Mouse (Mus musculus): ENCODE results near the gene Prn. TPM values are rescaled to one million over a fixed set of nuclear protein-coding genes. Genes with fewer than 3 reads are reported as not detected.

Gene Prn
- polyA plus RNA-seq, 1 experiment from 2014 or later, result not detected

DNA sequence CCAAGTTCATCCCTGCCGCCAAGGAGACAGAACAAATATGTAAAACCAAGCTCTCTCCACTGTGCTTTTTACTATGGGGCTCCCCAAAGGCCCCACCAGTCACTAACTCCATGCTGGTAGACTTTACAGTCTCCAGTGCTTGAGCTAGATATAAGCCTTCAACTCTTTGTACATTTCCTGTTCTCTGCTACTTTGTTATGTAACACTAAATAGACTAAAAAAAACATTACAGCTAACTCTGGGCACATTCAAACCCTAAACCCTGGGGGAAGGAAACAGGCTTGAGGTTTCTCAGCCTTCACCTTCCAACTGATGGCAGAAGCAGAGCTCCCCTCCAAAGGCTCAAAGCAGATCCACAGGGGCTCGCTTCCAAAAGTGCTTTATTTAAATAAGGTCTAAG lies 82.7 kb downstream of the Prn start:
- no peak overlapping the region for H3K9ac ChIP-seq
- 81% methylated on average over 2 of the region's 2 CpGs for WGBS
- ATAC-seq (ENCODE audit: low FRiP score), result no peak
- no peaks in the 10 kb centered on the region for H3K9me3 ChIP-seq
- H3K4me1 ChIP-seq, result peaks cover 19% of the 10 kb centered on the region
- no peak overlapping the region for H3K4me2 ChIP-seq
- H3K36me3 ChIP-seq (replicated peaks), result peaks cover 30% of the 10 kb centered on the region
- no peak overlapping the region for H3K4me3 ChIP-seq (replicated peaks)
- H3K27ac ChIP-seq, result no peak overlapping the region
- no peaks in the 10 kb centered on the region for H3K27me3 ChIP-seq

DNA sequence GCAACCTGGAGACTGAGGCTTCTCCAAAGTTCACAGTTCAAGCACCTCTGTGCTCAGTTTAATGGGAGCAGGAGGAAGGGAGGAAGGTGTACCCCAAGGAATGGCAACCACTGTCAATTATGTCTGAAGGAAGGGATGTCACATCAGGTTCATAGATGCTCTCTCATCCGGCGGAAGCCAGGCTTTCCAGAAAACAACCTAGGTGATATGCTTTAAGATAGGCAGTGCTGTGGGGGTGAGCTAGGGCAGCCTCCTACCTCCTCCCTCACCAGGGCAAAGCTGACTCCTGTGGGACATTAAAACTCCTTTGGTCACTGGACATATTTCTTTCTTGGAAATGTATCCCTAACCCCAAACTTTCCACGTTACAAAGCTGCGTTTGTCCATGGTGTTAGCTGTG lies 83.4 kb downstream of the Prn start:
- ATAC-seq (ENCODE audit: low FRiP score), result no peak
- Histone ChIP-seq H3K27ac (0 out of 2 replicates have a peak overlapping the region, but pooled peaks have one; percentile 13), H3K36me3 (replicated peaks) (peaks cover 35% of the 10 kb centered on the region), H3K9ac (no peak overlapping the region), H3K4me1 (peaks cover 19% of the 10 kb centered on the region), H3K9me3 (no peaks in the 10 kb centered on the region), H3K27me3 (no peaks in the 10 kb centered on the region), H3K4me3 (replicated peaks) (no peak overlapping the region), H3K4me2 (peak overlapping the region; percentile 25)
- 69% methylated on average over 4 of the region's 4 CpGs for WGBS

DNA sequence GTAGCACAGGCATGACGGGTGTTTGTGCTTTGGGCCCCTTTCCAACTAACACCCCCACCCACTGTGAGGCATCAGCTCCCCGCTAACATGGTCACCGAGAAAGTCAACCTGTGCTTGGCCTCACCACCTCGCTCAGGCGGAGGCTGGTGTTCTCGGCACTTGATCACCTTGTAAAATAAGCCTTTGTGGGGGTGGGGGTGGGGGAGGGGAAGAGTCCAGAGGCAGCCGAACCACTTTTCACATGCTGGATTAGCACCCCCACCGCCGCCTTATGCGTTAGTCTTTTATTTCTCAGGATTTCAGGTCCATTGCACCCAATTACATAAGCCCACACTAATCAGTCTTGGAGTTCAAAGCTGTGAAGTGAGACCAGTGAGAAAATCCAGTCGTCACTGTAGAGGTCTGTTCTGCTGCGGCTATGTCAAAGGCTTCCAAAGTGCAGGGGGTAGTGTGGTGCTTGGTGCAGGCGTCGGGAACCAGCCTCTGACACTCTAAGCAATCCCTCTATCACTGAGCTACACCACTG lies 83.9 kb downstream of the Prn start:
- H3K4me2 ChIP-seq, result peak overlapping the region; percentile 25
- no peaks in the 10 kb centered on the region for H3K9me3 ChIP-seq
- no peak overlapping the region for H3K4me3 ChIP-seq (replicated peaks)
- H3K9ac ChIP-seq, result no peak overlapping the region
- WGBS, result 19% methylated on average over 14 of the region's 14 CpGs
- peak overlapping the region; percentile 36; the same call in 1 of the 2 replicates for H3K27ac ChIP-seq
- peaks cover 19% of the 10 kb centered on the region for H3K4me1 ChIP-seq
- no peaks in the 10 kb centered on the region for H3K27me3 ChIP-seq
- ATAC-seq (ENCODE audit: low FRiP score), result peak; percentile 79
- H3K36me3 ChIP-seq (replicated peaks), result peaks cover 40% of the 10 kb centered on the region

DNA sequence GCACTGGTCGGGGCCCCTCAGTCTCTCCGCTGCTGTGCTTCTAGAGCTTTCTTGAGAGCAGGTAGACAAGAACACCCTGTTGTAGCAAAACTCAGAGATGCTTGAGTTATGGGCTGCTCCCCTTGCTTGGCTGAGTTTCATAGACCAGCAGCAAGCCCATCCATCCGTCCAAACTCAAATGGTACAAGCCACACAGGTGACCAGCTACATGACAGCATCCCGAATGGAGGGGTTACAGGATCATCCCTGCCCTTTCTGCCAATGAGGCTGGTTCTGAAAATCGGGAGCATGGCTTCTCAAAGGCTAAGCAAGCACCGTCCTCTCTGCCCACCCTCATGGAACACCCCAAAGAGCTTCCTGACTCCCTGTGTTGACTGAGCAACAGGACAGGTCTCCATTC lies 85.2 kb downstream of the Prn start:
- Histone ChIP-seq H3K4me3 (replicated peaks) (no peak overlapping the region), H3K27me3 (no peaks in the 10 kb centered on the region), H3K27ac (no peak overlapping the region), H3K36me3 (replicated peaks) (peaks cover 48% of the 10 kb centered on the region), H3K4me1 (peaks cover 19% of the 10 kb centered on the region), H3K4me2 (no peak overlapping the region), H3K9ac (no peak overlapping the region), H3K9me3 (no peaks in the 10 kb centered on the region)
- 94% methylated on average over 6 of the region's 6 CpGs for WGBS
- ATAC-seq (ENCODE audit: low FRiP score), result no peak

DNA sequence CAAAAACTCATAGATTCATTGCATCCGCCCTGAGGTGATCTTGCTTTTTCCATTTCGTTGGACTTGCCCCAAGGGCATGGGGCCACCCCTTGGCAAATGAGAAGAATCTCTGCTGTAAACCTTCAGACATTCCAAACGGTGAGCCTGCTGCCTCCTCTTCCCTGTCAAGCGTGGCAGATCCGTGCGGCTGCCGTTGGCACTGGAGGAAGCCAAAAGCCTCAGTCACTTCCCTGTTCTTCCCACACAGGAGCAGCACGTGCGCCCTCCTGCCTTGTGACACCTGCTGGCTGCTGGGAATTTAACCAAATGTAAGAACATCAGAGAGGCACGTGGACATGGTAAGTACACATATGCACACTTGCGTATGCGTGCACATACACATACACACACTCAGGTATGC lies 86.0 kb downstream of the Prn start:
- H3K9me3 ChIP-seq, result no peaks in the 10 kb centered on the region
- no peak for ATAC-seq (ENCODE audit: low FRiP score)
- no peak overlapping the region for H3K4me3 ChIP-seq (replicated peaks)
- no peak overlapping the region for H3K27ac ChIP-seq
- no peak overlapping the region for H3K4me2 ChIP-seq
- no peaks in the 10 kb centered on the region for H3K27me3 ChIP-seq
- 94% methylated on average over 12 of the region's 12 CpGs for WGBS
- peaks cover 19% of the 10 kb centered on the region for H3K4me1 ChIP-seq
- H3K36me3 ChIP-seq (replicated peaks), result peaks cover 54% of the 10 kb centered on the region
- H3K9ac ChIP-seq, result no peak overlapping the region

DNA sequence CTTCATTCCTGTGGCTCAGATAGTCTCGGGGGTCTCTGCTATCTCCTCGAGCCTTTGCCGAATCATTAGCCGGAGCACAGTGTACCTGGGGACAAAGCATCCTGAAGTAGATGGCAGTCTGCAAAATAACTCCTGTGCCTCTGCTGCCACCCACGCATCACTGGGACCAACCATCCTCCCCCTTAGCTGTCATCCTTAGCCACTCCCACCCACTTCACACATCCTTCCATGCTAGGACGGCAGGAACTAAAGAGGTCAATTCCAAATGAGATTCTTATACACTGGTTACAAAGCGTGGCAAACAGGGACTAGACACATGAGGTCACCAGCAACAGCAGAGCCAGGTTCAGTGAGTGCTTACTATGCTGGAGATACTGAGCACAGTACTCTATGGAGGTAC lies 86.6 kb downstream of the Prn start:
- WGBS, result 91% methylated on average over 7 of the region's 7 CpGs
- H3K27ac ChIP-seq, result no peak overlapping the region
- H3K9me3 ChIP-seq, result no peaks in the 10 kb centered on the region
- no peak overlapping the region for H3K4me2 ChIP-seq
- H3K4me3 ChIP-seq (replicated peaks), result no peak overlapping the region
- peaks cover 19% of the 10 kb centered on the region for H3K4me1 ChIP-seq
- no peak overlapping the region for H3K9ac ChIP-seq
- ATAC-seq (ENCODE audit: low FRiP score), result no peak
- H3K36me3 ChIP-seq (replicated peaks), result peaks cover 57% of the 10 kb centered on the region
- H3K27me3 ChIP-seq, result no peaks in the 10 kb centered on the region

DNA sequence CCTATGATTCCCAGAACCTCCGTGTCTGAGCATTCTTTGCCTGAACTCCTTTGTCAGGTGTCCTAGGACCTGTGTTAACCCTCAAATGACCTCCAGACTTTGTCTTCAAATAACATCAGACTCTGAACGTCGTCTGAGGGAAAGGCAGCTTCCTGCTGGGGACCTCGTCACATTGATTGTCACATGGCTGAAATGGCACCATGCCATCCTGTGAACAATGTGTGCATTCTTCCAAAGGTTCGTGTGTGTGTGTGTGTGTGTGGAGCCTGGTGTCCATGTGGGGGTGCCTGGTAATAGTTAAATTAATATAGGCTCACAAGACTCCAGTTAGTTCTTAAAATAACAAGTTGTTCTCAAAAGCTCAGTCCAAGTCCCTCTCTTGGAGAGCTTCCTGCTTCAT lies 87.6 kb downstream of the Prn start:
- WGBS, result 33% methylated on average over 5 of the region's 5 CpGs
- H3K27ac ChIP-seq, result no peak overlapping the region
- ATAC-seq (ENCODE audit: low FRiP score), result no peak
- no peak overlapping the region for H3K9ac ChIP-seq
- H3K4me1 ChIP-seq, result peaks cover 19% of the 10 kb centered on the region
- no peak overlapping the region for H3K4me3 ChIP-seq (replicated peaks)
- H3K9me3 ChIP-seq, result no peaks in the 10 kb centered on the region
- H3K36me3 ChIP-seq (replicated peaks), result peaks cover 66% of the 10 kb centered on the region
- no peak overlapping the region for H3K4me2 ChIP-seq
- no peaks in the 10 kb centered on the region for H3K27me3 ChIP-seq

DNA sequence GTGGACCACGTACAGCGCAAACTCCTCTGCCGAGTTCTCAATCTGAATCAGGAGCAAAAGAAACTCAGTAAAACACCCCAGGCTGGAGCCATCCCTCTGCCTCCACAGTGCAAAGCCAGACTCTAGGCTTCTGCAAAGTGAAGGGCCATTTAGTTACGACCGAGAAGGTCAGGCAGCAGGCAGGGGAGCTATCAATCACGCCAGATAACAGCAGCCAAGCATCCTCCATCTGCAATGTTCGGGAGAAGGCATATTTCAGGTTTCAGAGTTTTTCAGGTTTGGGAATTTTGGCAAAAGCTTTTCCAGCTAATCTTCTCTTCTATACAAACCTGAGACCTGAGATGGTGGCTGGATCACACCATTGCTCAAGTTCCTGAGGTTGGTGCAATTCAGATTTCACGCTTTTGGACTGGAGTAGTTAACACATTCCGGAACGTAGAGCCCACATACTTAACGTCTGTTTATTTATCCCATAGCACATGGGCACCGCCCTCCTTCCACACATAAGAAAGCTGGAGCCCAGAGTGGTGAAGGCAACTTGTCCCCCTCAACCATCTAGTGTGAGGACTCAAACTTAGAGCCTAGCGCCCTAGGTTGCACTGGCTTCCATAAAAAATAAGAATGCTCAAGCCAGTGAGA lies 92.1 kb downstream of the Prn start:
- H3K4me1 ChIP-seq, result no peaks in the 10 kb centered on the region
- 89% methylated on average over 13 of the region's 13 CpGs for WGBS
- no peak overlapping the region for H3K9ac ChIP-seq
- H3K36me3 ChIP-seq (replicated peaks), result peaks cover 61% of the 10 kb centered on the region
- no peak overlapping the region for H3K4me3 ChIP-seq (replicated peaks)
- no peak for ATAC-seq (ENCODE audit: low FRiP score)
- no peaks in the 10 kb centered on the region for H3K27me3 ChIP-seq
- no peaks in the 10 kb centered on the region for H3K9me3 ChIP-seq
- no peak overlapping the region for H3K4me2 ChIP-seq
- H3K27ac ChIP-seq, result no peak overlapping the region

DNA sequence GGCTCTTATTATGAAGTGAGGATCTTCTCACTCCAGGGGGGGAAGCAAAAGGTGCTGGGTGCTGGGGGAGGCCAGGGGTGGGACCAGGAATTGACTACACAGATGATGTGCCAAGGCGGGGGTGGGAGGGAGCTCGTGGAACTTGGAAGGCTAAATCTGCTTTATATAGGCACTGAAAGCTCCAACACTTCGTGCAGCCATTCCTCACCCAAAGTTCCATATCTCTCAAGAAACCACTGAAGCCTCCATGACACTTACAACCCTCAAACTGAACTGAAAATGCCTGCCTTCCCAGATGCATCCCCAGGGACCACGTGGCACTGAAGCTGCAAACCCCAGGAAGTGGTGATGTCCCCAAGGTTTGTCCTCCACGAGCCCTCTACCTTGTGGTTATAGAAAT lies 94.2 kb downstream of the Prn start:
- no peaks in the 10 kb centered on the region for H3K4me1 ChIP-seq
- H3K4me3 ChIP-seq (replicated peaks), result no peak overlapping the region
- ATAC-seq (ENCODE audit: low FRiP score), result no peak
- H3K36me3 ChIP-seq (replicated peaks), result peaks cover 61% of the 10 kb centered on the region
- H3K4me2 ChIP-seq, result no peak overlapping the region
- 89% methylated on average over 5 of the region's 5 CpGs for WGBS
- H3K27me3 ChIP-seq, result no peaks in the 10 kb centered on the region
- no peak overlapping the region for H3K27ac ChIP-seq
- H3K9me3 ChIP-seq, result no peaks in the 10 kb centered on the region
- no peak overlapping the region for H3K9ac ChIP-seq

DNA sequence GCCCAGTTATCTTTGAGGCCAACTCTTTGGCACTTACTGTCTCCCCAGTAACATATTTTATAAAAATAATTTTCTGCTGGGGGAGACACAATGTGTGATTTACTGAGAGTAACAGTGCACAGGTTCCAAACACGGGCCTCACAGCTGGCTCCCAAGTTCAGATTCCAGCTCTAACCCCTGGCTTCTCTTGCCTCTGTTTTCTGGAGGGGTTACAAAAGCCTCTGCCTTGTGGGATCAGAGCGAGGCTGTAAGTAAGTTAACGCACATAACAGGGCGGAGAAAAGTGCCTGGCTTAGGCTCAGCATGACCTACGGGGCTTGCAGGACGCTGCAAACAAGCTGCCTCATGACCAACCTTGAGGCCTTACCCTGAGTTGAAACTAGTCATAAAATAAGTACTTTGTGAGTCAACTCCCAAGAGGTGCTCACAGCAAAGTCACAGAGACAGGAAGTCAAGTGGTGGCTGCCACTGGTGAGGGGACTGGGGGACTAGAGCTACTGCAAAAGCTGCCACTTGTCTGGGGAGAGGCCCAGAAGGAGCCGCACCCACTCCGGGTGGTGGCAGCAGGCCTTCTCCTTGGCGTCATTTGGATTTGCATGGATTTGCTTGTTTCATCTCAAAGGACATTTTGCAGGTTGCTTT lies 94.9 kb downstream of the Prn start:
- H3K27me3 ChIP-seq, result no peaks in the 10 kb centered on the region
- H3K4me1 ChIP-seq, result no peaks in the 10 kb centered on the region
- H3K36me3 ChIP-seq (replicated peaks), result peaks cover 64% of the 10 kb centered on the region
- H3K4me2 ChIP-seq, result no peak overlapping the region
- no peak overlapping the region for H3K4me3 ChIP-seq (replicated peaks)
- WGBS, result 83% methylated on average over 9 of the region's 9 CpGs
- no peak for ATAC-seq (ENCODE audit: low FRiP score)
- no peak overlapping the region for H3K9ac ChIP-seq
- no peaks in the 10 kb centered on the region for H3K9me3 ChIP-seq
- H3K27ac ChIP-seq, result no peak overlapping the region

DNA sequence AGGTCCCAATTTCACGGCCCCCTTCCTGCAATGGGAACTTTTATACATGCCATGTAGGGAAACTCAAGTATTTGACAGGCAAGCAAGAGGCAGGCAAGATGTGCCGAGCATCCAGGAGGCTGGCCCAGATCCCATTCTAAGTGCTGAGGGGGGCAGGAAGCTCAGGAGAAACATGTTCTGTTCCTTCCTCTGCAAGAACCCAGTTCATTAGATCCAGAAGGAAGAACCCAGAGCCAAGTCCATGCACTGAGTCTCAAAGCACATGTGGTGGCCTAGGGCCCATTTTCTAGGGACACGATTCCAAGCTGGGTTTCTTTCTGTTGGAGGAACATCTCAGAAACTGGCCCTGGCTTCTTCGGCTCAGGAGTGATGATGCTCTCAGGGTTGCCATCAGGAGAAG lies 95.7 kb downstream of the Prn start:
- Histone ChIP-seq H3K27ac (no peak overlapping the region), H3K27me3 (no peaks in the 10 kb centered on the region), H3K9me3 (no peaks in the 10 kb centered on the region), H3K36me3 (replicated peaks) (peaks cover 64% of the 10 kb centered on the region), H3K4me2 (no peak overlapping the region), H3K9ac (no peak overlapping the region), H3K4me1 (no peaks in the 10 kb centered on the region), H3K4me3 (replicated peaks) (no peak overlapping the region)
- ATAC-seq (ENCODE audit: low FRiP score), result no peak
- WGBS, result 89% methylated on average over 4 of the region's 4 CpGs
